Mouse (Mus musculus): Measurements from ENCODE around the gene Cul7.
A peak's percentile ranks its signal among the peaks of the same experiment; 100 is the strongest.

Gene Cul7

GRCm38 (mm10) chr17:46628791-46629684 lies 21.1 kb upstream of the Cul7 start, which contains the start of gene Ptk7:
Gene Ptk7 (minus strand): TSS chr17:46629504.
- DNase-seq (ENCODE audit: low read depth), result no peak

- no peak for DNase-seq (ENCODE audit: low read depth)
Observed at GRCm38 (mm10) chr17:46629685-46630441, 20.3 kb upstream of the Cul7 start.

- peak; percentile 84 for DNase-seq (ENCODE audit: low read depth)
Observed at GRCm38 (mm10) chr17:46636831-46637523, 13.2 kb upstream of the Cul7 start.

GRCm38 (mm10) chr17:46639929-46640328 lies 10.2 kb upstream of the Cul7 start:
- no peak for DNase-seq (ENCODE audit: low read depth)

GRCm38 (mm10) chr17:46642060-46642459 lies 8.1 kb upstream of the Cul7 start:
- no peak for DNase-seq (ENCODE audit: low read depth)

- no peak for DNase-seq (ENCODE audit: low read depth)
Observed at GRCm38 (mm10) chr17:46644152-46644805, 5.9 kb upstream of the Cul7 start.

GRCm38 (mm10) chr17:46644916-46645475 lies 5.1 kb upstream of the Cul7 start:
- peak; percentile 76 for DNase-seq (ENCODE audit: low read depth)

GRCm38 (mm10) chr17:46645561-46646321 lies 4.4 kb upstream of the Cul7 start, which contains the start of the genes Klc4 and Mrpl2:
Gene Klc4 (minus strand): TSS chr17:46646022.
Gene Mrpl2 (plus strand): TSS chr17:46646229.
- DNase-seq (ENCODE audit: low read depth), result peak; percentile 99

- no peak for DNase-seq (ENCODE audit: low read depth)
Observed at GRCm38 (mm10) chr17:46646322-46646662, 3.8 kb upstream of the Cul7 start.

- no peak for DNase-seq (ENCODE audit: low read depth)
Observed at GRCm38 (mm10) chr17:46647279-46647678, 2.9 kb upstream of the Cul7 start.

- DNase-seq (ENCODE audit: low read depth), result no peak
Observed at GRCm38 (mm10) chr17:46648436-46648835, 1.7 kb upstream of the Cul7 start.

- peak; percentile 54 for DNase-seq (ENCODE audit: low read depth)
Observed at GRCm38 (mm10) chr17:46649811-46650210, 326 bp upstream of the Cul7 start.

GRCm38 (mm10) chr17:46651292-46651691 lies 1.2 kb downstream of the Cul7 start:
- no peak for DNase-seq (ENCODE audit: low read depth)

- no peak for DNase-seq (ENCODE audit: low read depth)
Observed at GRCm38 (mm10) chr17:46651755-46652547, 1.8 kb downstream of the Cul7 start.

- DNase-seq (ENCODE audit: low read depth), result no peak
Observed at GRCm38 (mm10) chr17:46656054-46656453, 5.9 kb downstream of the Cul7 start.

- no peak for DNase-seq (ENCODE audit: low read depth)
Observed at GRCm38 (mm10) chr17:46661351-46661750, 11.2 kb downstream of the Cul7 start.

- DNase-seq (ENCODE audit: low read depth), result no peak
Observed at GRCm38 (mm10) chr17:46661981-46662380, 11.8 kb downstream of the Cul7 start.

- DNase-seq (ENCODE audit: low read depth), result no peak
Observed at GRCm38 (mm10) chr17:46662730-46663129, 12.6 kb downstream of the Cul7 start.

GRCm38 (mm10) chr17:46667712-46668111 lies 17.6 kb downstream of the Cul7 start:
- DNase-seq (ENCODE audit: low read depth), result no peak

GRCm38 (mm10) chr17:46669911-46670310 lies 19.8 kb downstream of the Cul7 start:
- no peak for DNase-seq (ENCODE audit: low read depth)

Measured in 416B (cell line).